Mouse (Mus musculus): ENCODE results near the gene Zfp658. TPM values are rescaled to one million over a fixed set of nuclear protein-coding genes. Genes with fewer than 3 reads are reported as not detected.
A peak's percentile ranks its signal among the peaks of the same experiment; 100 is the strongest.

Zfp658 gene
- polyA plus RNA-seq, 1 experiment from 2014 or later, result 6.9 TPM

DNA sequence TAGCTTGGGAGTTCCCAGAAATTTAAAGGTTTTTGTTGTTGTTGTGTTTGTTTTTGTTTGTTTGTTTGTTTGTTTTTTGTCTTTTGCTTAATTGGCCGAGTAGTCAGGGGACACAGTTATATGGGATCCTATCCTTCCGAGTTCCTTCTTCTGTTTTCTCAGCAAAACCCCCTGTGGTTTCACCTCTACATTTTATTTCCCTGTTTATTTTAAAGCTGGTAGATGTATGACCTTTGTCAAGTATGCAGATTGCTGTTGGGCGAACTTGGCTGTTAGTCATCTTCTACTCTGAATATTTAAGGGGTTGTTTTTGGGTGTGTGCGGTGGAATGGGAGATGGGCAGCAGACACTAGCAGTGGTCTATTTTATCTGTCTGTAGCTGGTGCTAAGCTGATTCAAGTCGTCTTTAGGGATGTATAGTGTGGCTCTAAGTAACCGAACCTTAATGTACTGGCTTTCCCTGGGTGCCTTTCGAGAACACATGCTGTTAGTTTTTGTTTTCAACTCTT lies 46.3 kb downstream of the Zfp658 start:
- Histone ChIP-seq H3K27me3 (replicated peaks; ENCODE audit: control insufficient read depth, insufficient read depth, low read length) (no peaks in the 10 kb centered on the region), H3K4me2 (ENCODE audit: low read length) (no peak overlapping the region), H3K9me3 (ENCODE audit: control insufficient read depth, low read length) (no peaks in the 10 kb centered on the region), H3K36me3 (ENCODE audit: control insufficient read depth, insufficient read depth, low read length) (no peaks in the 10 kb centered on the region), H3K4me3 (ENCODE audit: low read length) (no peak overlapping the region), H3K4me1 (ENCODE audit: control insufficient read depth, insufficient read depth, low read depth, low read length) (peaks cover 4% of the 10 kb centered on the region; the same call in 1 of the 2 replicates), H3K27ac (ENCODE audit: low read depth, low read length) (no peak overlapping the region), H3K9ac (ENCODE audit: low read depth, low read length) (no peak overlapping the region)
- ATAC-seq, result no peak
- WGBS, result 83% methylated on average over 7 of the region's 7 CpGs

DNA sequence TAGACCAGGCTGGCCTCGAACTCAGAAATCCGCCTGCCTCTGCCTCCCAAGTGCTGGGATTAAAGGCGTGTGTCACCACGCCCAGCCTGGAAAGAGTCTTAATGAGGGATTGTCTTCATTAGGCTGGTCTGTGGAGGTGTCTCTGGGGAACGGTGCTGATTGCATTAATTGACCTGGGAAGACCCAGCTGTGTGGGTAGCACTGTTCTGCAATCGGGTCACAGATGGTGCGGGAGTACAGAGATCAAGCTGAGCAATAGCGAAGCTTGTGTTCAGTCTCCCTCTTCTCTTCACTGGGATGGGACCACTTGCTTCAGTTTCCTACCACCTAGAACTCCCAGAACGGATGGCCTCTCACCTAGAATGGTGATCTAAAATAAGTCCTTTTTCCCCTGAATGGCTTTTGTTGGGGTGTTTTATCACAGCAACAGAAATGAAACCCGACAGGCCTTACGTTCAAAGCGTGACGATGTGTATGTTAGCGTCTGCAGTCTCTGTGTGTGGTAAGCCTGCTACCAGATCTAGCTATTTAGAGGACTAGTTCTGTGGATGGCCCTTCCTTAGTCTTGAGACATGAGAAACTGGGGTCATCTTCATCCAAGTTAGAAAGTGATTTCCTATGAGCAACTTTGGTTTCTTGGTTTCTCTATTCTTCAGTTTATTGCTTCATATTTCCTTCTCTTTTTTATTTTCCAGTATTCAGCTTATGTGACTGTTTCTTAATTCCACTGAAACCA lies 51.9 kb downstream of the Zfp658 start:
- no peaks in the 10 kb centered on the region for H3K36me3 ChIP-seq (ENCODE audit: control insufficient read depth, insufficient read depth, low read length)
- no peaks in the 10 kb centered on the region for H3K27me3 ChIP-seq (replicated peaks; ENCODE audit: control insufficient read depth, insufficient read depth, low read length)
- no peaks in the 10 kb centered on the region for H3K4me1 ChIP-seq (ENCODE audit: control insufficient read depth, insufficient read depth, low read depth, low read length)
- no peak overlapping the region for H3K27ac ChIP-seq (ENCODE audit: low read depth, low read length)
- ATAC-seq, result no peak
- no peak overlapping the region for H3K4me3 ChIP-seq (ENCODE audit: low read length)
- no peak overlapping the region for H3K9ac ChIP-seq (ENCODE audit: low read depth, low read length)
- no peak overlapping the region for H3K4me2 ChIP-seq (ENCODE audit: low read length)
- no peaks in the 10 kb centered on the region for H3K9me3 ChIP-seq (ENCODE audit: control insufficient read depth, low read length)
- WGBS, result 85% methylated on average over 14 of the region's 14 CpGs

GRCm38 (mm10) chr7:43622927-43623326 lies 60.9 kb downstream of the Zfp658 start:
- H3K4me3 ChIP-seq (ENCODE audit: low read length), result no peak overlapping the region
- no peak for ATAC-seq
- no peak overlapping the region for H3K27ac ChIP-seq (ENCODE audit: low read depth, low read length)
- H3K36me3 ChIP-seq (ENCODE audit: control insufficient read depth, insufficient read depth, low read length), result no peaks in the 10 kb centered on the region
- H3K9ac ChIP-seq (ENCODE audit: low read depth, low read length), result no peak overlapping the region
- H3K9me3 ChIP-seq (ENCODE audit: control insufficient read depth, low read length), result no peaks in the 10 kb centered on the region
- 0 out of 2 replicates have a peak, but pooled peaks cover 2% of the 10 kb centered on the region for H3K4me1 ChIP-seq (ENCODE audit: control insufficient read depth, insufficient read depth, low read depth, low read length)
- WGBS, result 86% methylated on average over 7 of the region's 7 CpGs
- no peak overlapping the region for H3K4me2 ChIP-seq (ENCODE audit: low read length)
- no peaks in the 10 kb centered on the region for H3K27me3 ChIP-seq (replicated peaks; ENCODE audit: control insufficient read depth, insufficient read depth, low read length)

- Histone ChIP-seq H3K9ac (ENCODE audit: low read depth, low read length) (no peak overlapping the region; the same call in 1 of the 2 replicates), H3K4me3 (ENCODE audit: low read length) (no peak overlapping the region), H3K36me3 (ENCODE audit: control insufficient read depth, insufficient read depth, low read length) (no peaks in the 10 kb centered on the region), H3K27ac (ENCODE audit: low read depth, low read length) (no peak overlapping the region), H3K4me1 (ENCODE audit: control insufficient read depth, insufficient read depth, low read depth, low read length) (0 out of 2 replicates have a peak, but pooled peaks cover 2% of the 10 kb centered on the region), H3K4me2 (ENCODE audit: low read length) (peak overlapping the region; percentile 22), H3K27me3 (replicated peaks; ENCODE audit: control insufficient read depth, insufficient read depth, low read length) (no peaks in the 10 kb centered on the region), H3K9me3 (ENCODE audit: control insufficient read depth, low read length) (no peaks in the 10 kb centered on the region)
- ATAC-seq, result no peak
- WGBS, result 12% methylated on average over 10 of the region's 10 CpGs
These were observed 61.8 kb downstream of the Zfp658 start for GRCm38 (mm10) chr7:43623819-43624218.

Other genes with a start within 250 kb of the Zfp658 start
- 19.3 and 23.1 TPM in 2 replicates for gene Zfp715, start 249.0 kb upstream of the Zfp658 start, polyA plus RNA-seq (2015; fragmentation: Nextera tagmentation; extraction: Ambion mirVana)
- 0.20 and 0.35 TPM in 2 replicates for gene Siglecf, start 210.9 kb upstream of the Zfp658 start, polyA plus RNA-seq (2015; fragmentation: Nextera tagmentation; extraction: Ambion mirVana)
- gene Siglecg, start 154.1 kb upstream of the Zfp658 start, polyA plus RNA-seq (2015; fragmentation: Nextera tagmentation; extraction: Ambion mirVana), result not detected in 2 replicates
- gene Lim2, start 134.6 kb upstream of the Zfp658 start, polyA plus RNA-seq (2015; fragmentation: Nextera tagmentation; extraction: Ambion mirVana), result not detected in 2 replicates
- 0.45 TPM in 2 replicates for gene Nkg7, start 125.2 kb upstream of the Zfp658 start, polyA plus RNA-seq (2015; fragmentation: Nextera tagmentation; extraction: Ambion mirVana)
- gene Cldnd2, start 121.5 kb upstream of the Zfp658 start, polyA plus RNA-seq (2015; fragmentation: Nextera tagmentation; extraction: Ambion mirVana), result not detected in 2 replicates
- 140 and 142 TPM in 2 replicates for gene Etfb, start 118.2 kb upstream of the Zfp658 start, polyA plus RNA-seq (2015; fragmentation: Nextera tagmentation; extraction: Ambion mirVana)
- gene Gm45233, start 118.1 kb upstream of the Zfp658 start, polyA plus RNA-seq (2015; fragmentation: Nextera tagmentation; extraction: Ambion mirVana), result 0.49 TPM in 1 of 2 replicates, not detected in the other
- 20.4 and 26.1 TPM in 2 replicates for gene Vsig10l, start 99.1 kb upstream of the Zfp658 start, polyA plus RNA-seq (2015; fragmentation: Nextera tagmentation; extraction: Ambion mirVana)
- gene Iglon5, start 72.2 kb upstream of the Zfp658 start, polyA plus RNA-seq (2015; fragmentation: Nextera tagmentation; extraction: Ambion mirVana), result 9.7 and 12.0 TPM in 2 replicates
- gene 4931406B18Rik, start 56.3 kb upstream of the Zfp658 start, polyA plus RNA-seq (2015; fragmentation: Nextera tagmentation; extraction: Ambion mirVana), result 0.07 and 0.11 TPM in 2 replicates
- gene Cd33, start 17.8 kb upstream of the Zfp658 start, polyA plus RNA-seq (2015; fragmentation: Nextera tagmentation; extraction: Ambion mirVana), result 1.3 and 1.9 TPM in 2 replicates
- 14.4 and 16.2 TPM in 2 replicates for gene Zfp719, start 17.4 kb downstream of the Zfp658 start, polyA plus RNA-seq (2015; fragmentation: Nextera tagmentation; extraction: Ambion mirVana)
- gene Zfp819, start 44.9 kb downstream of the Zfp658 start, polyA plus RNA-seq (2015; fragmentation: Nextera tagmentation; extraction: Ambion mirVana), result 0.45 and 0.46 TPM in 2 replicates
- 0.10 TPM in 1 of 2 replicates, not detected in the other for gene Ceacam18, start 72.5 kb downstream of the Zfp658 start, polyA plus RNA-seq (2015; fragmentation: Nextera tagmentation; extraction: Ambion mirVana)
- gene Siglece, start 97.9 kb downstream of the Zfp658 start, polyA plus RNA-seq (2015; fragmentation: Nextera tagmentation; extraction: Ambion mirVana), result 0.31 and 0.41 TPM in 2 replicates
- 20.6 and 23.0 TPM in 2 replicates for gene Ctu1, start 109.8 kb downstream of the Zfp658 start, polyA plus RNA-seq (2015; fragmentation: Nextera tagmentation; extraction: Ambion mirVana)
- gene Klk14, start 128.2 kb downstream of the Zfp658 start, polyA plus RNA-seq (2015; fragmentation: Nextera tagmentation; extraction: Ambion mirVana), result not detected in 2 replicates
- gene Klk13, start 150.3 kb downstream of the Zfp658 start, polyA plus RNA-seq (2015; fragmentation: Nextera tagmentation; extraction: Ambion mirVana), result 0.16 TPM in 2 replicates
- not detected in 2 replicates for gene Klk12, start 206.6 kb downstream of the Zfp658 start, polyA plus RNA-seq (2015; fragmentation: Nextera tagmentation; extraction: Ambion mirVana)
- 0.20 TPM in 1 of 2 replicates, not detected in the other for gene Klk11, start 212.3 kb downstream of the Zfp658 start, polyA plus RNA-seq (2015; fragmentation: Nextera tagmentation; extraction: Ambion mirVana)
- gene Klk10, start 218.8 kb downstream of the Zfp658 start, polyA plus RNA-seq (2015; fragmentation: Nextera tagmentation; extraction: Ambion mirVana), result 0.21 and 0.30 TPM in 2 replicates
- 0.10 and 0.31 TPM in 2 replicates for gene Klk9, start 229.6 kb downstream of the Zfp658 start, polyA plus RNA-seq (2015; fragmentation: Nextera tagmentation; extraction: Ambion mirVana)
- 11.3 and 13.3 TPM in 2 replicates for gene Klk8, start 235.3 kb downstream of the Zfp658 start, polyA plus RNA-seq (2015; fragmentation: Nextera tagmentation; extraction: Ambion mirVana)
- not detected in 2 replicates for gene Klk7, start 249.0 kb downstream of the Zfp658 start, polyA plus RNA-seq (2015; fragmentation: Nextera tagmentation; extraction: Ambion mirVana)